Mouse (Mus musculus) MEL (cell line): ENCODE data around the gene Xpo4. TPM values are rescaled to one million over a fixed set of nuclear protein-coding genes. Genes with fewer than 3 reads are reported as not detected.
A peak's percentile ranks its signal among the peaks of the same experiment; 100 is the strongest.

Experiments
- DNase-seq: peaks from one replicate; pipeline ENCODE4 v3.0.0; 2011; ENCODE audit warnings: low read depth, low spot score
- H3K27ac ChIP-seq: 2 replicates; pipeline ENCODE4 v1.5.1; 2012; ENCODE audit warnings: low read depth, mild to moderate bottlenecking, control low read depth, low read length, moderate library complexity; ENCODE audit not compliant: control insufficient read depth
- H3K27me3 ChIP-seq, 2 experiments: fragments of 150-350 bp in 1 of 2; sonication (generic) in 1 of 2; 2 replicates each; pipeline ENCODE4 v1.6.1; 2012; ENCODE audit warnings: low read length in 2 of 2, mild to moderate bottlenecking in 2 of 2, improper control_type of control experiment in 1 of 2, moderate library complexity in 1 of 2; ENCODE audit not compliant: insufficient read depth in 2 of 2, control insufficient read depth in 1 of 2
- H3K36me3 ChIP-seq, 2 experiments: 2 replicates each; pipeline ENCODE4 v1.6.1; 2012 to 2014; ENCODE audit warnings: low read length in 2 of 2, improper control_type of control experiment in 1 of 2, inconsistent platforms in 1 of 2, mild to moderate bottlenecking in 1 of 2; ENCODE audit not compliant: insufficient read depth in 2 of 2, control insufficient read depth in 1 of 2
- H3K4me1 ChIP-seq, 2 experiments: fragments of 150-350 bp in 1 of 2; sonication (generic) in 1 of 2; 2 replicates each; pipeline ENCODE4 v1.6.1; 2012; ENCODE audit warnings: low read length in 2 of 2, improper control_type of control experiment in 1 of 2, mild to moderate bottlenecking in 1 of 2; ENCODE audit not compliant: insufficient read depth in 2 of 2, control insufficient read depth in 1 of 2
- H3K4me3 ChIP-seq, 2 experiments: fragments of 150-350 bp in 1 of 2; sonication (generic) in 1 of 2; 2 replicates each; pipeline ENCODE4 v1.5.1; 2012; ENCODE audit warnings: low read depth in 2 of 2, low read length in 2 of 2, mild to moderate bottlenecking in 2 of 2, moderate library complexity in 2 of 2, control low read depth in 1 of 2, improper control_type of control experiment in 1 of 2; ENCODE audit not compliant: control insufficient read depth in 1 of 2, insufficient read depth in 1 of 2
- H3K79me2 ChIP-seq: 2 replicates; pipeline ENCODE4 v1.6.1; 2012; ENCODE audit warnings: mild to moderate bottlenecking, low read length, moderate library complexity; ENCODE audit not compliant: control insufficient read depth, poor library complexity, insufficient read depth
- H3K9ac ChIP-seq: 2 replicates; pipeline ENCODE4 v1.6.1; 2012; ENCODE audit warnings: low read depth, mild to moderate bottlenecking, control low read depth, low read length, moderate library complexity; ENCODE audit not compliant: control insufficient read depth, poor library complexity, severe bottlenecking
- H3K9me3 ChIP-seq: fragments of 150-350 bp; sonication (generic); replicated peaks from 2 replicates; pipeline ENCODE4 v1.6.1; 2012; ENCODE audit warnings: mild to moderate bottlenecking, low read length, improper control_type of control experiment, moderate library complexity; ENCODE audit not compliant: insufficient read depth
- E2F4 ChIP-seq: IDR thresholded peaks from 2 replicates; pipeline ENCODE4 v1.6.1; 2011; ENCODE audit warnings: low read depth, low read length, improper control_type of control experiment, borderline replicate concordance
- ELF1 ChIP-seq: IDR thresholded peaks from 2 replicates; pipeline ENCODE4 v1.6.1; 2014; ENCODE audit warnings: low read depth, mild to moderate bottlenecking, inconsistent platforms, low read length, improper control_type of control experiment, moderate library complexity
- EP300 ChIP-seq, 2 experiments: IDR thresholded peaks; 2 replicates each; pipeline ENCODE4 v1.6.1; 2011; ENCODE audit warnings: improper control_type of control experiment in 2 of 2, low read length in 2 of 2, low read depth in 1 of 2, mild to moderate bottlenecking in 1 of 2
- GATA1 ChIP-seq: IDR thresholded peaks from 2 replicates; pipeline ENCODE4 v1.6.1; 2011; ENCODE audit warnings: low read depth, low read length, improper control_type of control experiment
- MAX ChIP-seq: IDR thresholded peaks from 2 replicates; pipeline ENCODE4 v1.6.1; 2011; ENCODE audit warnings: low read length, improper control_type of control experiment
- MEF2A ChIP-seq: IDR thresholded peaks from 2 replicates; pipeline ENCODE4 v1.6.1; 2014; ENCODE audit warnings: low read depth, mild to moderate bottlenecking, inconsistent platforms, low read length, improper control_type of control experiment; ENCODE audit not compliant: poor library complexity, insufficient replicate concordance, severe bottlenecking; ENCODE audit errors: extremely low read depth
- MXI1 ChIP-seq: IDR thresholded peaks from 2 replicates; pipeline ENCODE4 v1.6.1; 2011; ENCODE audit warnings: mild to moderate bottlenecking, low read depth, low read length, improper control_type of control experiment
- MYC ChIP-seq: IDR thresholded peaks from 2 replicates; pipeline ENCODE4 v1.6.1; 2011; ENCODE audit warnings: low read depth, mild to moderate bottlenecking, low read length, improper control_type of control experiment, moderate library complexity
- RAD21 ChIP-seq: IDR thresholded peaks from 2 replicates; pipeline ENCODE4 v1.6.1; 2011; ENCODE audit warnings: mild to moderate bottlenecking, low read depth, low read length, improper control_type of control experiment
- TAL1 ChIP-seq: IDR thresholded peaks from 2 replicates; pipeline ENCODE4 v1.6.1; 2012; ENCODE audit warnings: mild to moderate bottlenecking, inconsistent platforms, low read length, moderate library complexity, mixed read lengths
- TCF12 ChIP-seq: IDR thresholded peaks from 2 replicates; pipeline ENCODE4 v1.6.1; 2014; ENCODE audit warnings: low read depth, mild to moderate bottlenecking, inconsistent platforms, low read length, improper control_type of control experiment, moderate library complexity
- UBTF ChIP-seq: IDR thresholded peaks from 2 replicates; pipeline ENCODE4 v1.6.1; 2012; ENCODE audit warnings: low read depth, mild to moderate bottlenecking, inconsistent platforms, low read length, improper control_type of control experiment, moderate library complexity, borderline replicate concordance; ENCODE audit not compliant: insufficient read depth
- polyA plus RNA-seq, 2 experiments: library from polyadenylated mRNA; stranded (reverse) in 1 of 2; unstranded in 1 of 2; fragments of >175 nt in 1 of 2; fragments of >200 nt in 1 of 2; gene quantifications; 2 replicates each; pipeline versions ENCODE4 v1.2.1 to v1.2.4; 2012; ENCODE audit warnings: low replicate concordance in 2 of 2, low read depth in 1 of 2; ENCODE audit not compliant: insufficient read length in 2 of 2, insufficient read depth in 1 of 2, missing spikeins in 1 of 2
- total RNA-seq: library from RNA; depleted of rRNA; stranded (reverse); fragments of 300-350 nt; gene quantifications from 2 replicates; pipeline ENCODE4 v1.2.3, GENCODE M21; 2012

Gene Xpo4
- total and polyA plus RNA-seq, 3 experiments = 32.3 to 46.5 TPM; not detected in 1

GRCm38 (mm10) chr14:57532577-57532976 is 132.7 kb downstream of the Xpo4 start:
- H3K27me3 ChIP-seq = no peaks in the 10 kb centered on the region
- no peak overlapping the region for H3K9ac ChIP-seq
- TF ChIP-seq MYC (no peak), MEF2A (no peak), MAX (no peak), UBTF (no peak), GATA1 (no peak), MXI1 (no peak), ELF1 (no peak), TCF12 (no peak), RAD21 (no peak), E2F4 (no peak), TAL1 (no peak)
- H3K36me3 ChIP-seq = peaks cover 0 to 3% of the 10 kb centered on the region in 2 experiments; a peak in 2 of 4 replicates
- no peak for DNase-seq
- no peaks in the 10 kb centered on the region for H3K9me3 ChIP-seq
- H3K27ac ChIP-seq = no peak overlapping the region
- no peaks in the 10 kb centered on the region for H3K79me2 ChIP-seq
- peaks cover 0 to 12% of the 10 kb centered on the region in 2 experiments; a peak in 3 of 4 replicates for H3K4me1 ChIP-seq
- H3K4me3 ChIP-seq = no peak overlapping the region

- no peak for DNase-seq
- TF ChIP-seq EP300 (IDR thresholded peaks at IDR 0.05; ENCODE audit: low read depth in 1 of 2, low read length in 2 of 2) = no peak
- no peaks in the 10 kb centered on the region for H3K9me3 ChIP-seq
Measured at GRCm38 (mm10) chr14:57529786-57530515, 135.3 kb downstream of the Xpo4 start.

More at GRCm38 (mm10) chr14:57529786-57530515, 135.3 kb downstream of the Xpo4 start:
- peaks cover 2 to 19% of the 10 kb centered on the region in 2 experiments; a peak in 3 of 4 replicates for H3K4me1 ChIP-seq
- no peak overlapping the region for H3K27ac ChIP-seq
- H3K4me3 ChIP-seq = peak overlapping the region; percentile 11 to 12; a peak in 1 of 4 replicates
- H3K79me2 ChIP-seq = no peaks in the 10 kb centered on the region
- no peaks in the 10 kb centered on the region for H3K27me3 ChIP-seq
- peak overlapping the region; percentile 45 for H3K9ac ChIP-seq
- peaks cover 0 to 3% of the 10 kb centered on the region in 2 experiments; a peak in 2 of 4 replicates for H3K36me3 ChIP-seq
